ENCODE assay signal across 21 mouse cellular contexts in the genomic region with DNA sequence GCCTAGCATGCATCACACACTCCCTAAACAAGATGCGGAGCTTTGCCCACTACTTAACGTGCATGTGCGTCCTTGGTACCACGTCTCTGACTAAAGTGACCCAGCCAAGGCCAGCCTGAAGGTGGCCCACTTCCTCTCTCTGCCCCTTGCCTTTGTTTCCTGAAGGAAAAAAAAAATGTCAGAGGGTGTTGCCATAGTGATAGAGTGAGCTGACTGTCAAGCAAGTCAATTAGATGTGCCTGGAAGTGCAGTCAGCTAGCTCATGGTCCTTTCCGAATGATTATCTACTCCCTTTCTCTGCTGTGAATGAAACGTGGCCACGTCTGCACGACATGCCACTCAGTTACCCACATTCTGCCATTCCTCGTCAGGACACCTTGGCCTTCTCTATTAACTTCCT. TPM values are rescaled to one million over a fixed set of nuclear protein-coding genes. Genes with fewer than 3 reads are reported as not detected.
DNase-seq lines count a peak whose midpoint lies in the region; ATAC-seq and TF ChIP-seq lines count a peak whose summit lies in the region.
"Had no signal": no experiment of that assay in that cellular context is flagged by ENCODE, and none has a peak within 500 bp of the region (broad histone marks: within the 10 kb centered on the region; RNA-seq: fewer than 3 reads in every experiment).

No protein-coding gene starts in this region.

- no peaks in the 10 kb centered on the region for H3K9me3 ChIP-seq in hindbrain, embryonic 11.5 days (ENCODE audit: control insufficient read depth, low read length)
- H3K9me3 ChIP-seq in hindbrain, embryonic 14.5 days (ENCODE audit: control insufficient read depth, low read length), result no peaks in the 10 kb centered on the region
- H3K9me3 ChIP-seq in midbrain, embryonic 11.5 days (ENCODE audit: control insufficient read depth, low read length), result no peaks in the 10 kb centered on the region
- H3K9me3 ChIP-seq in midbrain, embryonic 13.5 days, result no peaks in the 10 kb centered on the region
- H3K9me3 ChIP-seq: embryonic facial prominence, embryonic 10.5 days; forebrain, embryonic 13.5 days; heart, embryonic 13.5 days; hindbrain, embryonic 13.5 days had no signal

- ATAC-seq in hindbrain, embryonic 11.5 days (ENCODE audit: low FRiP score), result peak; percentile 43
- ATAC-seq in hindbrain, embryonic 14.5 days (ENCODE audit: low FRiP score), result no peak
- peak; percentile 72; the same call in 1 of the 2 replicates for ATAC-seq in midbrain, embryonic 11.5 days (ENCODE audit: low FRiP score)
- ATAC-seq in midbrain, embryonic 13.5 days, result no peak
- ATAC-seq: forebrain, embryonic 13.5 days; inflammation-experienced regulatory T-cells, adult 6 months; Patski had no signal

- H3K27me3 ChIP-seq in hindbrain, embryonic 11.5 days (ENCODE audit: control insufficient read depth, insufficient read depth, low read length), result no peaks in the 10 kb centered on the region
- H3K27me3 ChIP-seq in hindbrain, embryonic 14.5 days (ENCODE audit: control insufficient read depth, insufficient read depth, low read length), result no peaks in the 10 kb centered on the region
- H3K27me3 ChIP-seq in midbrain, embryonic 11.5 days (ENCODE audit: control insufficient read depth, insufficient read depth, low read length), result no peaks in the 10 kb centered on the region
- H3K27me3 ChIP-seq in midbrain, embryonic 13.5 days, result no peaks in the 10 kb centered on the region
- H3K27me3 ChIP-seq: CH12.LX; forebrain, embryonic 13.5 days; heart, embryonic 13.5 days; Patski had no signal

- no peak for TF ChIP-seq POLR2A in brain, embryonic 14.5 days (IDR thresholded peaks at IDR 0.05; ENCODE audit: borderline replicate concordance, extremely low read depth, insufficient read depth, insufficient read length, poor library complexity, severe bottlenecking)

- no peak overlapping the region for H3K27ac ChIP-seq in hindbrain, embryonic 11.5 days (ENCODE audit: low read depth, low read length)
- H3K27ac ChIP-seq in hindbrain, embryonic 14.5 days, result no peak overlapping the region
- no peak overlapping the region for H3K27ac ChIP-seq in midbrain, embryonic 11.5 days (ENCODE audit: low read depth, low read length)
- no peak overlapping the region for H3K27ac ChIP-seq in midbrain, embryonic 13.5 days
- H3K27ac ChIP-seq: embryonic facial prominence, embryonic 10.5 days; forebrain, embryonic 13.5 days; gastrocnemius, adult 2 months; heart, embryonic 13.5 days; hindbrain, embryonic 13.5 days had no signal

- TF ChIP-seq CTCF in brain, embryonic 14.5 days (IDR thresholded peaks at IDR 0.05; ENCODE audit: borderline replicate concordance, extremely low read depth, insufficient read depth, insufficient read length), result no peak

- H3K9ac ChIP-seq in hindbrain, embryonic 11.5 days (ENCODE audit: low read depth, low read length), result no peak overlapping the region
- no peak overlapping the region for H3K9ac ChIP-seq in hindbrain, embryonic 14.5 days
- no peak overlapping the region for H3K9ac ChIP-seq in midbrain, embryonic 11.5 days (ENCODE audit: low read length)
- H3K9ac ChIP-seq in midbrain, embryonic 13.5 days (replicated peaks), result no peak overlapping the region
- H3K9ac ChIP-seq: forebrain, embryonic 13.5 days; heart, embryonic 13.5 days; hindbrain, embryonic 13.5 days had no signal

- no peak overlapping the region for H3K4me3 ChIP-seq in hindbrain, embryonic 11.5 days (ENCODE audit: low read depth, low read length)
- no peak overlapping the region for H3K4me3 ChIP-seq in hindbrain, embryonic 14.5 days (replicated peaks; ENCODE audit: low read length)
- no peak overlapping the region for H3K4me3 ChIP-seq in midbrain, embryonic 11.5 days (ENCODE audit: low read depth, low read length)
- no peak overlapping the region for H3K4me3 ChIP-seq in midbrain, embryonic 13.5 days (replicated peaks)
- H3K4me3 ChIP-seq: embryonic facial prominence, embryonic 10.5 days; forebrain, embryonic 13.5 days; gastrocnemius, adult 2 months; heart, embryonic 13.5 days; hindbrain, embryonic 13.5 days had no signal

- 53% methylated on average over 9 of the region's 9 CpGs for WGBS in hindbrain, embryonic 11.5 days
- 23% methylated on average over 9 of the region's 9 CpGs for WGBS in hindbrain, embryonic 14.5 days
- 51% methylated on average over 9 of the region's 9 CpGs for WGBS in midbrain, embryonic 11.5 days
- WGBS in midbrain, embryonic 13.5 days, result 33% methylated on average over 9 of the region's 9 CpGs

- no peaks in the 10 kb centered on the region for H3K4me1 ChIP-seq in hindbrain, embryonic 11.5 days (replicated peaks; ENCODE audit: control insufficient read depth, insufficient read depth, low read length)
- no peaks in the 10 kb centered on the region for H3K4me1 ChIP-seq in hindbrain, embryonic 14.5 days (replicated peaks; ENCODE audit: control insufficient read depth, insufficient read depth, low read length)
- peaks cover 4% of the 10 kb centered on the region for H3K4me1 ChIP-seq in midbrain, embryonic 11.5 days (ENCODE audit: control insufficient read depth, insufficient read depth, low read length)
- peaks cover 9% of the 10 kb centered on the region; the same call in 1 of the 2 replicates for H3K4me1 ChIP-seq in midbrain, embryonic 13.5 days (replicated peaks)

- peak; percentile 27 for DNase-seq in hindbrain, embryonic 11.5 days (ENCODE audit: low spot score)
- DNase-seq in hindbrain, embryonic 14.5 days (ENCODE audit: low spot score), result no peak
- DNase-seq in midbrain, embryonic 11.5 days (ENCODE audit: low spot score, missing footprints), result peak; percentile 82
- peak; percentile 12 for DNase-seq in R1 (ENCODE audit: low read depth, low spot score)
- peak; percentile 55 for DNase-seq in brain, embryonic 14.5 days (ENCODE audit: low read depth)
- DNase-seq in kidney, postnatal 10 days, result no peak
- DNase-seq: adrenal gland, adult 8-10 months; cerebellum, adult 11-12 months; cerebellum, adult 9-10 months; cerebellum, postnatal 25 days; gastrocnemius, adult 2 months; gastrocnemius, postnatal 25 days; heart, postnatal 4 days had no signal

- H3K4me2 ChIP-seq in hindbrain, embryonic 11.5 days (replicated peaks; ENCODE audit: low read depth, low read length), result no peak overlapping the region
- H3K4me2 ChIP-seq in hindbrain, embryonic 14.5 days (replicated peaks), result no peak overlapping the region
- H3K4me2 ChIP-seq in midbrain, embryonic 11.5 days, result no peak overlapping the region
- no peak overlapping the region for H3K4me2 ChIP-seq in midbrain, embryonic 13.5 days (replicated peaks)
- H3K4me2 ChIP-seq: forebrain, embryonic 13.5 days; heart, embryonic 13.5 days; hindbrain, embryonic 13.5 days had no signal

- no peaks in the 10 kb centered on the region for H3K36me3 ChIP-seq in hindbrain, embryonic 11.5 days (ENCODE audit: control insufficient read depth, insufficient read depth, low read length)
- no peaks in the 10 kb centered on the region for H3K36me3 ChIP-seq in hindbrain, embryonic 14.5 days (replicated peaks; ENCODE audit: control insufficient read depth, insufficient read depth)
- H3K36me3 ChIP-seq in midbrain, embryonic 11.5 days (ENCODE audit: control insufficient read depth, insufficient read depth, low read length), result no peaks in the 10 kb centered on the region
- no peaks in the 10 kb centered on the region for H3K36me3 ChIP-seq in midbrain, embryonic 13.5 days
- H3K36me3 ChIP-seq: embryonic facial prominence, embryonic 10.5 days; heart, embryonic 13.5 days; hindbrain, embryonic 13.5 days had no signal

RNA-seq across cellular contexts. Expression of a gene that starts 37.9 kb away (rescaled TPM):
- 18.6 and 21.1 TPM in 2 replicates for polyA plus RNA-seq in hindbrain, embryonic 11.5 days (2014; fragmentation: Nextera tagmentation; extraction: Ambion mirVana)
- 15.1 and 15.6 TPM in 2 replicates for polyA plus RNA-seq in hindbrain, embryonic 14.5 days (2014; fragmentation: Nextera tagmentation; extraction: Ambion mirVana)
- 15.0 and 16.3 TPM in 2 replicates for polyA plus RNA-seq in midbrain, embryonic 11.5 days (2014; fragmentation: Nextera tagmentation; extraction: Ambion mirVana)
- 10.1 and 11.2 TPM in 2 replicates for polyA plus RNA-seq in midbrain, embryonic 13.5 days (2015; fragmentation: Nextera tagmentation; extraction: Ambion mirVana)
- 9.5 and 17.2 TPM in 2 replicates for polyA plus RNA-seq in brain, embryonic 14.5 days (2012; rRNA removed)
- polyA plus RNA-seq: Patski had no signal

Comparison
In these comparisons a context has a peak if more than half of its experiments do, and no peak if none do; other contexts are left out.
1. ATAC-seq: peak in hindbrain, embryonic 11.5 days (single experiment) and midbrain, embryonic 11.5 days (single experiment); none in hindbrain, embryonic 14.5 days (single experiment) and midbrain, embryonic 13.5 days (single experiment).
2. DNase-seq: peak in hindbrain, embryonic 11.5 days (single experiment), midbrain, embryonic 11.5 days (single experiment), R1 (single experiment) and brain, embryonic 14.5 days (single experiment); none in hindbrain, embryonic 14.5 days (single experiment) and kidney, postnatal 10 days (single experiment).